Mouse (Mus musculus): ENCODE results near the gene Otop2. TPM values are rescaled to one million over a fixed set of nuclear protein-coding genes. Genes with fewer than 3 reads are reported as not detected.

Gene Otop2
- polyA plus RNA-seq, 1 experiment from 2014 or later: not detected

- Histone ChIP-seq H3K27me3 (replicated peaks; ENCODE audit: insufficient read depth, low read length) (peaks cover 3% of the 10 kb centered on the region; the same call in 1 of the 2 replicates), H3K4me1 (ENCODE audit: insufficient read depth, low read depth, low read length) (peaks cover 5% of the 10 kb centered on the region; the same call in 1 of the 2 replicates), H3K27ac (ENCODE audit: low read length) (no peak overlapping the region), H3K9me3 (ENCODE audit: low read length) (no peaks in the 10 kb centered on the region), H3K36me3 (ENCODE audit: insufficient read depth, low read length) (no peaks in the 10 kb centered on the region), H3K9ac (replicated peaks; ENCODE audit: low read depth) (no peak overlapping the region), H3K4me3 (ENCODE audit: low read depth, low read length) (0 out of 2 replicates have a peak overlapping the region, but pooled peaks have one; percentile 20), H3K4me2 (replicated peaks; ENCODE audit: low read depth, low read length) (peak overlapping the region; percentile 58)
- ATAC-seq (no peak), DNase-seq (ENCODE audit: low spot score) (no peak)
- WGBS: 60% methylated on average over 12 of the region's 12 CpGs
- no peak for TF ChIP-seq CTCF (IDR thresholded peaks at IDR 0.05)
These were observed 67.9 kb downstream of the Otop2 start for GRCm38 (mm10) chr11:115374695-115375425.

- Histone ChIP-seq H3K27ac (ENCODE audit: low read length) (no peak overlapping the region), H3K4me1 (ENCODE audit: insufficient read depth, low read depth, low read length) (peaks cover 5% of the 10 kb centered on the region; the same call in 1 of the 2 replicates), H3K9ac (replicated peaks; ENCODE audit: low read depth) (no peak overlapping the region), H3K4me2 (replicated peaks; ENCODE audit: low read depth, low read length) (no peak overlapping the region), H3K9me3 (ENCODE audit: low read length) (no peaks in the 10 kb centered on the region), H3K36me3 (ENCODE audit: insufficient read depth, low read length) (no peaks in the 10 kb centered on the region), H3K4me3 (ENCODE audit: low read depth, low read length) (no peak overlapping the region), H3K27me3 (replicated peaks; ENCODE audit: insufficient read depth, low read length) (peaks cover 3% of the 10 kb centered on the region; the same call in 1 of the 2 replicates)
- DNase-seq (ENCODE audit: low spot score): no peak
- 64% methylated on average over 7 of the region's 7 CpGs for WGBS
- no peak for TF ChIP-seq CTCF (IDR thresholded peaks at IDR 0.05)
- no peak for TF ChIP-seq EP300 (IDR thresholded peaks at IDR 0.05)
- no peak for ATAC-seq
These were observed 69.8 kb downstream of the Otop2 start for GRCm38 (mm10) chr11:115376722-115377121.

- no peak for DNase-seq (ENCODE audit: low spot score)
- H3K9me3 ChIP-seq (ENCODE audit: low read length): no peaks in the 10 kb centered on the region
- no peak overlapping the region for H3K27ac ChIP-seq (ENCODE audit: low read length)
- ATAC-seq: no peak
- TF ChIP-seq CTCF (IDR thresholded peaks at IDR 0.05) (no peak), EP300 (IDR thresholded peaks at IDR 0.05) (no peak)
- H3K4me3 ChIP-seq (ENCODE audit: low read depth, low read length): no peak overlapping the region
- no peaks in the 10 kb centered on the region for H3K36me3 ChIP-seq (ENCODE audit: insufficient read depth, low read length)
- peaks cover 5% of the 10 kb centered on the region; the same call in 1 of the 2 replicates for H3K4me1 ChIP-seq (ENCODE audit: insufficient read depth, low read depth, low read length)
- no peak overlapping the region for H3K4me2 ChIP-seq (replicated peaks; ENCODE audit: low read depth, low read length)
- peaks cover 3% of the 10 kb centered on the region; the same call in 1 of the 2 replicates for H3K27me3 ChIP-seq (replicated peaks; ENCODE audit: insufficient read depth, low read length)
- no peak overlapping the region for H3K9ac ChIP-seq (replicated peaks; ENCODE audit: low read depth)
- WGBS: 96% methylated on average over 4 of the region's 4 CpGs
These were observed 70.3 kb downstream of the Otop2 start for GRCm38 (mm10) chr11:115377254-115377653.

GRCm38 (mm10) chr11:115377854-115378253 is 70.9 kb downstream of the Otop2 start:
- Histone ChIP-seq H3K4me3 (ENCODE audit: low read depth, low read length) (no peak overlapping the region), H3K4me1 (ENCODE audit: insufficient read depth, low read depth, low read length) (peaks cover 5% of the 10 kb centered on the region; the same call in 1 of the 2 replicates), H3K9ac (replicated peaks; ENCODE audit: low read depth) (no peak overlapping the region), H3K27me3 (replicated peaks; ENCODE audit: insufficient read depth, low read length) (peaks cover 3% of the 10 kb centered on the region; the same call in 1 of the 2 replicates), H3K27ac (ENCODE audit: low read length) (no peak overlapping the region), H3K4me2 (replicated peaks; ENCODE audit: low read depth, low read length) (no peak overlapping the region), H3K36me3 (ENCODE audit: insufficient read depth, low read length) (no peaks in the 10 kb centered on the region), H3K9me3 (ENCODE audit: low read length) (no peaks in the 10 kb centered on the region)
- 78% methylated on average over 7 of the region's 7 CpGs for WGBS
- TF ChIP-seq CTCF (IDR thresholded peaks at IDR 0.05) (peak; percentile 19), EP300 (IDR thresholded peaks at IDR 0.05) (no peak)
- ATAC-seq (no peak), DNase-seq (ENCODE audit: low spot score) (no peak)

GRCm38 (mm10) chr11:115381276-115381675 is 74.3 kb downstream of the Otop2 start:
- TF ChIP-seq CTCF (IDR thresholded peaks at IDR 0.05) (no peak), EP300 (IDR thresholded peaks at IDR 0.05) (no peak)
- Histone ChIP-seq H3K9ac (replicated peaks; ENCODE audit: low read depth) (no peak overlapping the region), H3K9me3 (ENCODE audit: low read length) (no peaks in the 10 kb centered on the region), H3K27me3 (replicated peaks; ENCODE audit: insufficient read depth, low read length) (no peaks in the 10 kb centered on the region), H3K27ac (ENCODE audit: low read length) (peak overlapping the region; percentile 69), H3K4me3 (ENCODE audit: low read depth, low read length) (peak overlapping the region; percentile 76), H3K4me2 (replicated peaks; ENCODE audit: low read depth, low read length) (peak overlapping the region; percentile 90), H3K4me1 (ENCODE audit: insufficient read depth, low read depth, low read length) (peaks cover 3% of the 10 kb centered on the region; the same call in 1 of the 2 replicates), H3K36me3 (ENCODE audit: insufficient read depth, low read length) (no peaks in the 10 kb centered on the region)
- ATAC-seq: peak; percentile 10; the same call in 1 of the 2 replicates
- no peak for DNase-seq (ENCODE audit: low spot score)
- WGBS: 14% methylated on average over 9 of the region's 9 CpGs

Other genes with a start within 250 kb of the Otop2 start
- 0.21 and 0.31 TPM in 2 replicates for gene Cd300e, start 245.0 kb upstream of the Otop2 start, polyA plus RNA-seq (2015; fragmentation: Nextera tagmentation; extraction: Ambion mirVana)
- 0.56 and 0.85 TPM in 2 replicates for gene Rab37, start 215.7 kb upstream of the Otop2 start, polyA plus RNA-seq (2015; fragmentation: Nextera tagmentation; extraction: Ambion mirVana)
- gene Cd300lf, start 173.2 kb upstream of the Otop2 start, polyA plus RNA-seq (2015; fragmentation: Nextera tagmentation; extraction: Ambion mirVana): 12.7 and 13.1 TPM in 2 replicates
- 56.9 and 71.2 TPM in 2 replicates for gene Slc9a3r1, start 143.8 kb upstream of the Otop2 start, polyA plus RNA-seq (2015; fragmentation: Nextera tagmentation; extraction: Ambion mirVana)
- 9.6 and 10.5 TPM in 2 replicates for gene Tmem104, start 119.7 kb upstream of the Otop2 start, polyA plus RNA-seq (2015; fragmentation: Nextera tagmentation; extraction: Ambion mirVana)
- 30.3 and 30.8 TPM in 2 replicates for gene Nat9, start 119.3 kb upstream of the Otop2 start, polyA plus RNA-seq (2015; fragmentation: Nextera tagmentation; extraction: Ambion mirVana)
- 0.11 TPM in 2 replicates for gene Grin2c, start 39.9 kb upstream of the Otop2 start, polyA plus RNA-seq (2015; fragmentation: Nextera tagmentation; extraction: Ambion mirVana)
- 6.9 and 7.9 TPM in 2 replicates for gene Fdxr, start 30.1 kb upstream of the Otop2 start, polyA plus RNA-seq (2015; fragmentation: Nextera tagmentation; extraction: Ambion mirVana)
- gene Fads6, start 9.5 kb upstream of the Otop2 start, polyA plus RNA-seq (2015; fragmentation: Nextera tagmentation; extraction: Ambion mirVana): 0.17 and 0.24 TPM in 2 replicates
- not detected in 2 replicates for gene Ush1g, start 14.9 kb downstream of the Otop2 start, polyA plus RNA-seq (2015; fragmentation: Nextera tagmentation; extraction: Ambion mirVana)
- not detected in 2 replicates for gene Otop3, start 27.6 kb downstream of the Otop2 start, polyA plus RNA-seq (2015; fragmentation: Nextera tagmentation; extraction: Ambion mirVana)
- 16.0 and 17.9 TPM in 2 replicates for gene Hid1, start 60.6 kb downstream of the Otop2 start, polyA plus RNA-seq (2015; fragmentation: Nextera tagmentation; extraction: Ambion mirVana)
- 14.0 and 15.8 TPM in 2 replicates for gene Cdr2l, start 74.8 kb downstream of the Otop2 start, polyA plus RNA-seq (2015; fragmentation: Nextera tagmentation; extraction: Ambion mirVana)
- 154 and 180 TPM in 2 replicates for gene Mrpl58, start 96.6 kb downstream of the Otop2 start, polyA plus RNA-seq (2015; fragmentation: Nextera tagmentation; extraction: Ambion mirVana)
- gene Atp5h, start 112.8 kb downstream of the Otop2 start, polyA plus RNA-seq (2015; fragmentation: Nextera tagmentation; extraction: Ambion mirVana): 669 and 721 TPM in 2 replicates
- gene Kctd2, start 113.0 kb downstream of the Otop2 start, polyA plus RNA-seq (2015; fragmentation: Nextera tagmentation; extraction: Ambion mirVana): 18.6 and 19.1 TPM in 2 replicates
- not detected in 2 replicates for gene Trim80, start 133.4 kb downstream of the Otop2 start, polyA plus RNA-seq (2015; fragmentation: Nextera tagmentation; extraction: Ambion mirVana)
- gene Slc16a5, start 155.3 kb downstream of the Otop2 start, polyA plus RNA-seq (2015; fragmentation: Nextera tagmentation; extraction: Ambion mirVana): 0.07 and 0.13 TPM in 2 replicates
- 6.4 and 9.0 TPM in 2 replicates for gene Armc7, start 168.5 kb downstream of the Otop2 start, polyA plus RNA-seq (2015; fragmentation: Nextera tagmentation; extraction: Ambion mirVana)
- 102 and 109 TPM in 2 replicates for gene Nt5c, start 184.7 kb downstream of the Otop2 start, polyA plus RNA-seq (2015; fragmentation: Nextera tagmentation; extraction: Ambion mirVana)
- 195 and 201 TPM in 2 replicates for gene Jpt1, start 207.2 kb downstream of the Otop2 start, polyA plus RNA-seq (2015; fragmentation: Nextera tagmentation; extraction: Ambion mirVana)
- 546 and 580 TPM in 2 replicates for gene Sumo2, start 229.1 kb downstream of the Otop2 start, polyA plus RNA-seq (2015; fragmentation: Nextera tagmentation; extraction: Ambion mirVana)

Data from lung, postnatal 0 days (tissue).